ENCODE assay signal across 14 mouse cellular contexts in the genomic region with DNA sequence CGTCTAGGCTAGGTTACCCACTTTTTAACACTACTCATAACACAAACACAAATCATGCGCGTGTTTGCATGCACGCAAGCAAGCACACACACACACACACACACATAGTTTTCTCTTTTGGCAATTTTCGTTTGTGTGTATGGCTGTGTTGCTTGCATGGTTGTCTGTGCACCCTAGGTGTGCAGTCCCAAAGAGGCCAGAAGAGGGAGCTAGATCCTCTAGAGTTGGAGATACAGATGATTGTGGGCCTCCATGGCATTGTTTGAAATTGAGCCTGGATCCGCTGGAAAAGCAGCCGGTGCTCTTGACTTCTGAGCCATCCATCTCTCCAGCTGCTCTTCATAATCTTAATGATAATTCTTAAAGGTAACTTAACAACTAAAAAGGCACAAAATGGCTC. TPM values are rescaled to one million over a fixed set of nuclear protein-coding genes. Genes with fewer than 3 reads are reported as not detected.
DNase-seq lines count a peak whose midpoint lies in the region; ATAC-seq and TF ChIP-seq lines count a peak whose summit lies in the region.
"Had no signal": no experiment of that assay in that cellular context is flagged by ENCODE, and none has a peak within 500 bp of the region (broad histone marks: within the 10 kb centered on the region; RNA-seq: fewer than 3 reads in every experiment).

No protein-coding gene starts in this region.

- H3K36me3 ChIP-seq in forebrain, postnatal 0 days (ENCODE audit: insufficient read depth): peaks cover 4% of the 10 kb centered on the region; the same call in 1 of the 2 replicates
- H3K36me3 ChIP-seq in forebrain, embryonic 14.5 days (ENCODE audit: control insufficient read depth, insufficient read depth, low read length): 0 out of 2 replicates have a peak, but pooled peaks cover 3% of the 10 kb centered on the region
- H3K36me3 ChIP-seq in lung, postnatal 0 days (ENCODE audit: insufficient read depth, low read length): peaks cover 14% of the 10 kb centered on the region
- no peaks in the 10 kb centered on the region; the same call in 1 of the 2 replicates for H3K36me3 ChIP-seq in splenic B cell, adult 2 months (ENCODE audit: control insufficient read depth, insufficient read depth, low read length, poor library complexity, severe bottlenecking)

- no peaks in the 10 kb centered on the region for H3K27me3 ChIP-seq in forebrain, postnatal 0 days (ENCODE audit: insufficient read depth, low read length)
- H3K27me3 ChIP-seq in forebrain, embryonic 14.5 days (replicated peaks; ENCODE audit: control insufficient read depth, insufficient read depth, low read length): no peaks in the 10 kb centered on the region
- H3K27me3 ChIP-seq in lung, postnatal 0 days (replicated peaks; ENCODE audit: insufficient read depth, low read length): no peaks in the 10 kb centered on the region
- no peaks in the 10 kb centered on the region for H3K27me3 ChIP-seq in Patski
- H3K27me3 ChIP-seq in splenic B cell, adult 2 months (ENCODE audit: control insufficient read depth, insufficient read depth, low read length, poor library complexity, severe bottlenecking): no peaks in the 10 kb centered on the region
- H3K27me3 ChIP-seq: hindbrain, embryonic 15.5 days; kidney, embryonic 15.5 days; stomach, embryonic 15.5 days had no signal

- no peak for ATAC-seq in forebrain, postnatal 0 days
- ATAC-seq in forebrain, embryonic 14.5 days: no peak
- no peak for ATAC-seq in lung, postnatal 0 days
- ATAC-seq in Patski: no peak

- no peak overlapping the region for H3K9ac ChIP-seq in forebrain, postnatal 0 days
- H3K9ac ChIP-seq in forebrain, embryonic 14.5 days (ENCODE audit: low read length): no peak overlapping the region
- H3K9ac ChIP-seq in lung, postnatal 0 days (replicated peaks; ENCODE audit: low read depth): no peak overlapping the region
- H3K9ac ChIP-seq: hindbrain, embryonic 15.5 days; kidney, embryonic 15.5 days; stomach, embryonic 15.5 days had no signal

- H3K4me3 ChIP-seq in forebrain, postnatal 0 days (ENCODE audit: low read depth, low read length): no peak overlapping the region
- no peak overlapping the region for H3K4me3 ChIP-seq in forebrain, embryonic 14.5 days (ENCODE audit: low read depth, low read length)
- no peak overlapping the region for H3K4me3 ChIP-seq in lung, postnatal 0 days (ENCODE audit: low read depth, low read length)
- H3K4me3 ChIP-seq: hindbrain, embryonic 15.5 days; kidney, embryonic 15.5 days; midbrain, embryonic 10.5 days; myocyte; stomach, embryonic 15.5 days had no signal

- H3K9me3 ChIP-seq in forebrain, postnatal 0 days (ENCODE audit: low read length): no peaks in the 10 kb centered on the region
- H3K9me3 ChIP-seq in forebrain, embryonic 14.5 days (replicated peaks; ENCODE audit: control insufficient read depth, low read length): no peaks in the 10 kb centered on the region
- no peaks in the 10 kb centered on the region for H3K9me3 ChIP-seq in lung, postnatal 0 days (ENCODE audit: low read length)
- H3K9me3 ChIP-seq: hindbrain, embryonic 15.5 days; kidney, embryonic 15.5 days; midbrain, embryonic 10.5 days; stomach, embryonic 15.5 days had no signal

- peak; percentile 25; the same call in 1 of the 2 replicates for TF ChIP-seq CTCF in forebrain, postnatal 0 days (IDR thresholded peaks at IDR 0.05; ENCODE audit: low read depth)
- TF ChIP-seq CTCF in lung, postnatal 0 days (IDR thresholded peaks at IDR 0.05): peak; percentile 54
- peak; percentile 39 for TF ChIP-seq CTCF in Patski (IDR thresholded peaks at IDR 0.05)

- POLR2A ChIA-PET in Patski (lab: Charles Lee): no interaction called here

- no peaks in the 10 kb centered on the region for H3K4me1 ChIP-seq in forebrain, postnatal 0 days (ENCODE audit: insufficient read depth)
- no peaks in the 10 kb centered on the region for H3K4me1 ChIP-seq in forebrain, embryonic 14.5 days (ENCODE audit: control insufficient read depth, insufficient read depth, low read length)
- H3K4me1 ChIP-seq in lung, postnatal 0 days (ENCODE audit: insufficient read depth, low read depth, low read length): no peaks in the 10 kb centered on the region
- H3K4me1 ChIP-seq: hindbrain, embryonic 15.5 days; kidney, embryonic 15.5 days had no signal

- DNase-seq in forebrain, postnatal 0 days: no peak
- no peak for DNase-seq in forebrain, embryonic 14.5 days (ENCODE audit: low spot score)
- no peak for DNase-seq in lung, postnatal 0 days (ENCODE audit: low spot score)
- DNase-seq in lung, postnatal 36 days: no peak
- DNase-seq in Patski (ENCODE audit: low read depth, low spot score): no peak
- DNase-seq in splenic B cell, adult 2 months (ENCODE audit: low read depth, low spot score): peak; percentile 20
- no peak for DNase-seq in adrenal gland, adult (ENCODE audit: inconsistent age in 2 of 2, low spot score in 1 of 2)
- DNase-seq in left cerebral cortex, adult 11 months (ENCODE audit: low spot score): no peak
- DNase-seq: heart, adult 11 months had no signal

- WGBS in forebrain, postnatal 0 days: 94% methylated on average over 7 of the region's 7 CpGs
- WGBS in forebrain, embryonic 14.5 days: 95% methylated on average over 7 of the region's 7 CpGs
- WGBS in lung, postnatal 0 days: 91% methylated on average over 7 of the region's 7 CpGs

- CTCF ChIA-PET in Patski (lab: Charles Lee): interaction anchor here (0.9 kb wide), 1 partner anchor 16 kb away, joined by 3 read pairs; no protein-coding TSS in a partner anchor

- H3K27ac ChIP-seq in forebrain, postnatal 0 days (ENCODE audit: low read depth, low read length): no peak overlapping the region
- no peak overlapping the region for H3K27ac ChIP-seq in forebrain, embryonic 14.5 days (ENCODE audit: low read depth, low read length)
- H3K27ac ChIP-seq in lung, postnatal 0 days (ENCODE audit: low read length): no peak overlapping the region
- H3K27ac ChIP-seq: hindbrain, embryonic 15.5 days; kidney, embryonic 15.5 days; midbrain, embryonic 10.5 days; stomach, embryonic 15.5 days had no signal

- in situ Hi-C loops in Patski (cut with MboI; ENCODE audit: low pct_unique_long_range_greater_than_20kb): no loop called here

- H3K4me2 ChIP-seq in forebrain, postnatal 0 days (ENCODE audit: low read depth): no peak overlapping the region
- H3K4me2 ChIP-seq in forebrain, embryonic 14.5 days (ENCODE audit: low read length): no peak overlapping the region
- no peak overlapping the region for H3K4me2 ChIP-seq in lung, postnatal 0 days (replicated peaks; ENCODE audit: low read depth, low read length)
- H3K4me2 ChIP-seq: hindbrain, embryonic 15.5 days; kidney, embryonic 15.5 days; stomach, embryonic 15.5 days had no signal

- TF ChIP-seq EP300 in lung, postnatal 0 days (IDR thresholded peaks at IDR 0.05): no peak

RNA-seq across cellular contexts. Expression of gene Dnmbp, which starts 33.5 kb away (rescaled TPM):
- 8.2 and 12.7 TPM in 2 replicates for total RNA-seq in forebrain, postnatal 0 days (2014; rRNA removed)
- 3.3 and 5.2 TPM in 2 replicates for polyA plus RNA-seq in forebrain, postnatal 0 days (2015; fragmentation: Nextera tagmentation; extraction: Ambion mirVana)
- 7.2 and 7.6 TPM in 2 replicates for polyA plus RNA-seq in forebrain, embryonic 14.5 days (2014; fragmentation: Nextera tagmentation; extraction: Ambion mirVana)
- 10.0 and 10.2 TPM in 2 replicates for polyA plus RNA-seq in lung, postnatal 0 days (2015; fragmentation: Nextera tagmentation; extraction: Ambion mirVana)
- polyA plus RNA-seq in Patski (2021): 16.3 TPM
